Mouse (Mus musculus): ENCODE data around the gene Mmrn1. TPM values are rescaled to one million over a fixed set of nuclear protein-coding genes. Genes with fewer than 3 reads are reported as not detected.

Mmrn1 gene
- polyA plus RNA-seq, 1 experiment from 2014 or later = 1.4 TPM

- Histone ChIP-seq H3K27ac (no peak overlapping the region), H3K9me3 (replicated peaks; ENCODE audit: low read length) (no peaks in the 10 kb centered on the region), H3K4me3 (replicated peaks; ENCODE audit: low read depth, low read length) (no peak overlapping the region), H3K4me1 (replicated peaks; ENCODE audit: insufficient read depth, low read length) (no peaks in the 10 kb centered on the region), H3K27me3 (ENCODE audit: insufficient read depth, low read length) (no peaks in the 10 kb centered on the region), H3K36me3 (ENCODE audit: insufficient read depth, low read length) (no peaks in the 10 kb centered on the region), H3K9ac (ENCODE audit: low read depth, low read length) (no peak overlapping the region), H3K4me2 (ENCODE audit: low read length) (no peak overlapping the region)
- DNase-seq (ENCODE audit: low spot score) = no peak
- no peak for ATAC-seq (replicated peaks; ENCODE audit: low FRiP score, low read depth)
- 50% methylated on average over 1 of the region's 1 CpGs for WGBS
- no peak for TF ChIP-seq CTCF (IDR thresholded peaks at IDR 0.05; ENCODE audit: low read depth)
These were observed 96.2 kb downstream of the Mmrn1 start for GRCm38 (mm10) chr6:61020995-61021394.

GRCm38 (mm10) chr6:61033251-61033650 lies 108.5 kb downstream of the Mmrn1 start:
- Histone ChIP-seq H3K9me3 (replicated peaks; ENCODE audit: low read length) (no peaks in the 10 kb centered on the region), H3K27me3 (ENCODE audit: insufficient read depth, low read length) (no peaks in the 10 kb centered on the region), H3K4me1 (replicated peaks; ENCODE audit: insufficient read depth, low read length) (no peaks in the 10 kb centered on the region), H3K4me3 (replicated peaks; ENCODE audit: low read depth, low read length) (no peak overlapping the region), H3K27ac (no peak overlapping the region), H3K4me2 (ENCODE audit: low read length) (no peak overlapping the region), H3K9ac (ENCODE audit: low read depth, low read length) (no peak overlapping the region), H3K36me3 (ENCODE audit: insufficient read depth, low read length) (no peaks in the 10 kb centered on the region)
- no peak for TF ChIP-seq CTCF (IDR thresholded peaks at IDR 0.05; ENCODE audit: low read depth)
- ATAC-seq (replicated peaks; ENCODE audit: low FRiP score, low read depth) (no peak), DNase-seq (ENCODE audit: low spot score) (no peak)
- WGBS = 81% methylated on average over 1 of the region's 1 CpGs

Other genes starting within 250 kb of the Mmrn1 start
- 8.2 and 8.7 TPM in 2 replicates for gene Snca, start 95.1 kb upstream of the Mmrn1 start, polyA plus RNA-seq (2015; fragmentation: Nextera tagmentation; extraction: Ambion mirVana)